Mouse (Mus musculus) C2C12 (cell line): ENCODE data around the gene Man2a2. TPM values are rescaled to one million over a fixed set of nuclear protein-coding genes. Genes with fewer than 3 reads are reported as not detected.

ENCODE experiments used
- H3K27me3 ChIP-seq: one replicate; pipeline ENCODE4 v1.6.1; 2011; ENCODE audit not compliant: control insufficient read depth, insufficient read depth, insufficient read length
- H3K36me3 ChIP-seq: one replicate; pipeline ENCODE4 v1.6.1; 2011; ENCODE audit not compliant: control insufficient read depth, insufficient read depth
- H3K4me3 ChIP-seq: one replicate; pipeline ENCODE4 v1.5.1; 2011; ENCODE audit warnings: mild to moderate bottlenecking, control low read depth; ENCODE audit not compliant: poor library complexity, insufficient read depth, severe bottlenecking
- H3K79me2 ChIP-seq: one replicate; pipeline ENCODE4 v1.6.1; 2011; ENCODE audit not compliant: control insufficient read depth, insufficient read depth
- H3K79me3 ChIP-seq: one replicate; pipeline ENCODE4 v1.6.1; 2011; ENCODE audit warnings: low read depth, control low read depth
- H3ac ChIP-seq: one replicate; pipeline ENCODE3; 2011; ENCODE audit warnings: low read depth; ENCODE audit not compliant: control insufficient read depth, insufficient read length
- CEBPB ChIP-seq: IDR thresholded peaks from one replicate; pipeline ENCODE4 v1.6.1; 2011; ENCODE audit warnings: low read depth, mild to moderate bottlenecking, control low read depth, moderate library complexity
- CTCF ChIP-seq: IDR thresholded peaks from one replicate; pipeline ENCODE4 v1.5.1; 2011; ENCODE audit not compliant: control insufficient read depth, insufficient read depth, insufficient read length
- FOSL1 ChIP-seq: IDR thresholded peaks from one replicate; pipeline ENCODE4 v1.8.0; 2011; ENCODE audit warnings: mild to moderate bottlenecking, low read length; ENCODE audit not compliant: poor library complexity, insufficient read depth, severe bottlenecking
- MAX ChIP-seq: IDR thresholded peaks from one replicate; pipeline ENCODE4 v1.6.1; 2011; ENCODE audit warnings: mild to moderate bottlenecking, control low read depth
- MYOD1 ChIP-seq: IDR thresholded peaks from one replicate; pipeline ENCODE4 v1.6.1; 2011; ENCODE audit warnings: low read depth; ENCODE audit not compliant: control insufficient read depth, insufficient read length
- MYOG ChIP-seq: IDR thresholded peaks from one replicate; pipeline ENCODE4 v1.6.1; 2011; ENCODE audit not compliant: control insufficient read depth, insufficient read length; ENCODE audit errors: extremely low read depth
- USF1 ChIP-seq: IDR thresholded peaks from one replicate; pipeline ENCODE4 v1.6.1; 2011; ENCODE audit warnings: low read depth, mild to moderate bottlenecking, control low read depth, moderate library complexity
- polyA plus RNA-seq: library from polyadenylated mRNA; unstranded; fragments of >200 nt; fragmentation: generic; extraction: Trizol; gene quantifications from one replicate; pipeline ENCODE4 v1.2.1, GENCODE M21; 2012; ENCODE audit warnings: missing spikeins

Gene Man2a2
- polyA plus RNA-seq, 1 experiment: 21.5 TPM

DNA sequence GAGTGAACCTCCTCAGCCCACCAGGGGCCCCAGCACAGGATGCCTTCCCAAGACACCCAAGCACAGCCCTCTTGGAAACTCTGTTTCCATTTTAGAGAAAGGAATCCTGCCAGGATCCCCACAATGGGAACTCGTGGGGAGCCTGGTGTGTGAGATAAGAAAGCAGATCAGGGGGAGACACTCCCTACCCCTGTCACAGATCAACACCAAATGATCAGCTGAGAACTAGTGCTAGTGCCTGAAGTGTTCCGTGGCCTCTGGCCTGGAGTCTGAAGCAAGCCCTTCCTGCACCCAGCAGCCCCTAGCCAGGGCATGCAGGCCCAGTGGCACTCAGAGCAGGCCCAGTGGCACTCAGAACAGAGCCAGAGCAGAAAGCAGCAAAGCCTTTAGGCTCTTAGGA lies 20.4 kb downstream of the Man2a2 start:
- no peak overlapping the region for H3K4me3 ChIP-seq
- no peaks in the 10 kb centered on the region for H3K79me2 ChIP-seq
- H3K36me3 ChIP-seq: peaks cover 2% of the 10 kb centered on the region
- no peak overlapping the region for H3ac ChIP-seq
- H3K79me3 ChIP-seq: no peaks in the 10 kb centered on the region
- no peak for TF ChIP-seq CTCF
- TF ChIP-seq FOSL1: no peak
- TF ChIP-seq USF1: no peak
- TF ChIP-seq CEBPB: no peak
- no peak for TF ChIP-seq MYOG
- no peak for TF ChIP-seq MAX
- TF ChIP-seq MYOD1: no peak
- H3K27me3 ChIP-seq: no peaks in the 10 kb centered on the region

DNA sequence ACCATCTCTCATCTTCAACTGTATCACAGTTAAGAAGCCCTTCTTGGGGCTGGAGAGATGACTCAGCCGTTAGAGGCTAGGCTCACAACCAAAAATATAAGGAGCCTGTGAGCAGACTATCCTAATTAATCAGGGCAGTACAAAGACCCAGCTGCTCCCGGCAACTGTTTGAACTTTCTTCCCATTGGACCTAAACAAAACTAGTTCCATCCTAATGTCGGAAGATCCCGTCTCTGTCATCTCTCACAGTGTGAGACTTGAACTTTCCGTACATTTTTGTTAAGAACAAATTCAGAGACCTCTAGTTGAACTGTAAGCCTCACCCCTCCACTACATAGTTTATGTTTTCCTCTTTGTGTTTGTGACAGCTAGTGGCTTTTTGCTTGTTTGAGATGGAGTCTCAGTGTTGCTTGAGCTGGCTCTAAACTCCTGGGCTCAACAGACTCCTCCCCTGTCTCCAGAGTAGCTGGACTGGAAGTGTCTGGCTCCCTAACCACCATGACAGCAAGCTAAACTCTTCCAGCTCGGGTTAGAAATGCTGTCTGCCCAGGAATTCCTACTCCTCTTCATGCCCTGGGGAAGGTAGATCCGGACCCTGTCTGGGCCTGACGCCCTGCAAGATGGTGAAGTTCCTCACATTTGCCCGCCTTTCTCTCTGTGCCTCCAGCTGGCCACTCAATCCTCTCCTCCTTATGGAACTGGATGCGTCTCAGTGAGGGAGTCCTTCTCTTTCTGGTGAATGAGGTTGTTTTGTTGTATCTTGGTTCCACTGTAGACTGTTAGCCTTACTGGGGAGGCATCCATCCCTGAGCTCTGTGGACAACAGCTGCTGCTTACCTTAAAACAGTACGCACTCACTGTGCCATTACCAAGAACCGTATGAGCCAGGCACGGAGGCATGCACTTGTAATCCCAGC lies 23.2 kb downstream of the Man2a2 start:
- Histone ChIP-seq H3K27me3 (no peaks in the 10 kb centered on the region), H3ac (no peak overlapping the region), H3K4me3 (no peak overlapping the region), H3K36me3 (no peaks in the 10 kb centered on the region), H3K79me2 (no peaks in the 10 kb centered on the region), H3K79me3 (no peaks in the 10 kb centered on the region)
- TF ChIP-seq USF1 (no peak), MYOD1 (no peak), MAX (no peak), CTCF (no peak), MYOG (no peak), FOSL1 (no peak)

DNA sequence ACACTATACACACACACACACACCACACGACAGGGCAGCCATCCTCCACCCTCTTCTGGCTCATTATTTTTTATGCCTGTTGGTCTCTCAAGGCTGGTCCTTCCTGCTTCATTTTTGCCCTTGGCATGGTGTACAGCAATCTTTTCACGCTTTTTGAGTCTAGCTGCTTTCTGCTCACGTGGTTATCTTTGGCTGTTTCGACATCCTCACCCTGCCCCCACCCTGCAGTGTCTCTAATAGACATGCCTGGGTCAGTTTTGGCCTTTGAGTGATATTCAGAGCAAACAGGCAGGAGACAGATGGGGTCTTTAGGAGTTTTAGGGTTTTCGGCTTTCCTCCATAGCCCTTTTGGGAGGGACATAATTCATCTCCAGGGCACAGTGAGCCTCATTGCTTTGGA lies 24.3 kb downstream of the Man2a2 start:
- no peak for TF ChIP-seq MYOD1
- TF ChIP-seq CTCF: no peak
- no peak for TF ChIP-seq MAX
- TF ChIP-seq CEBPB: no peak
- no peak for TF ChIP-seq MYOG
- TF ChIP-seq FOSL1: no peak
- TF ChIP-seq USF1: no peak
- H3K27me3 ChIP-seq: no peaks in the 10 kb centered on the region
- H3ac ChIP-seq: no peak overlapping the region
- H3K79me3 ChIP-seq: no peaks in the 10 kb centered on the region
- no peaks in the 10 kb centered on the region for H3K79me2 ChIP-seq
- H3K4me3 ChIP-seq: no peak overlapping the region
- H3K36me3 ChIP-seq: no peaks in the 10 kb centered on the region

DNA sequence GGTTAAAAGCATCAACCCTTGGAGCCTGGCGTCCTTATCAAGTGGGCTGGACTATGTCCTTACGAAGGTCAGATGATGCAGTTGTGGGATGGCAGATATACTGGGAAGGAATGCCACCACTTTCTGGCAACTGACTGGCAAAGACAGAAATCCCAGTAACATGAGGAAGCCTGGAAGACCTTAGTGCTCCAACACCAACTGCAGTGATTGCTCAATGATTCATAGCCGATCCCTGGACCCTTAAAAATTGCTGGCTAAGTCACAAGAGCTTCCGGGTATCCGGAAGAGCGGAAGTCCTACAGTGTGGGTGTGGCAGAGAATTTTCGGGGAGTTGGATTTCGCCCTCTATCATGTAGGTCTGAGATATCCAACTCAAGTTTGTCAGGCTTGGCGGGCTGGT lies 25.0 kb downstream of the Man2a2 start:
- Histone ChIP-seq H3K27me3 (no peaks in the 10 kb centered on the region), H3K79me2 (no peaks in the 10 kb centered on the region)
- TF ChIP-seq MYOD1: no peak
- TF ChIP-seq CEBPB: peak; percentile 62
- no peak for TF ChIP-seq CTCF
- no peak for TF ChIP-seq USF1
- TF ChIP-seq MYOG: no peak

DNA sequence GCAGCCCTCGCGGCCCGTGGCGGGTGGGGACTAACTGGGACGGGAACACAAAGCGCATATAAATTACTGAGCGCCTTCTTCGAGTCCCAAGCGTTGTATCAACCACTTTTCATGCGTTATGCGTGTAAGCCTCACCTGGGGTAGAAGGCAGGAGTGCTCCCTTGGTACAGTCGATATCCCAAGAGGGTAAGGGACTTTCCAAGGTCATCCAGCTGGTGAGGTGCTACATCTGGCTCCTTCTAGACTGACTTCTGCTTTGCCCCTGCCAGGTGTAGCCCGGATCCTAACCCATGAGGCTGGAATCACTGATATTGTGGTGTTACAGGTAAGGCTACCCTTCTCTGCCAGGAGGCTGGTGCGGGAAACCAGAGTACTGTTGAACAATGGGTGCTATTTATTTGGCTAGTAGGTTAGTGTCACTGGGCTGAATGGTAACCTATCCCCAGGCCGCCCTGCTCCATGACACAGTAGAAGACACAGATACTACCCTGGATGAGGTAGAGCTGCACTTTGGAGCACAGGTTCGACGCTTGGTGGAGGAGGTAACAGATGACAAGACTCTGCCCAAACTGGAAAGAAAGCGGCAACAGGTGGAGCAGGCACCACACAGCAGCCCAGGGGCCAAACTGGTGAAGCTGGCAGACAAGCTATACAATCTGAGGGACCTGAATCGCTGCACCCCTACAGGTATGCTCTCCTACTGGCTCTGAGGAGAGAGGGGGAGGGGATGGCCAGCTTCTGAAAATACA lies 27.7 kb downstream of the Man2a2 start:
- Histone ChIP-seq H3K36me3 (no peaks in the 10 kb centered on the region), H3K79me3 (peaks cover 4% of the 10 kb centered on the region), H3K27me3 (no peaks in the 10 kb centered on the region), H3K79me2 (peaks cover 11% of the 10 kb centered on the region), H3K4me3 (peak overlapping the region; percentile 21), H3ac (peak overlapping the region; percentile 81)
- TF ChIP-seq MYOG (no peak), MYOD1 (no peak), CTCF (no peak), CEBPB (no peak), FOSL1 (no peak), USF1 (no peak), MAX (no peak)

More for the DNA sequence above, 25.0 kb downstream of the Man2a2 start:
- no peaks in the 10 kb centered on the region for H3K36me3 ChIP-seq
- no peaks in the 10 kb centered on the region for H3K79me3 ChIP-seq
- no peak overlapping the region for H3K4me3 ChIP-seq
- H3ac ChIP-seq: no peak overlapping the region
